Mouse (Mus musculus) heart, embryonic 14.5 days (tissue): ENCODE data around the gene Mast1. TPM values are rescaled to one million over a fixed set of nuclear protein-coding genes. Genes with fewer than 3 reads are reported as not detected.

ENCODE experiments used
- ATAC-seq: fragments of 200-750 bp; cut with Nextera tagmentation; 2 replicates; pipeline ENCODE4 v1.8.0; 2017; ENCODE audit warnings: low read depth, moderate TSS enrichment; ENCODE audit not compliant: insufficient number of reproducible peaks, insufficient read depth, low FRiP score
- H3K27ac ChIP-seq, 2 experiments: fragments of 200-500 bp in 1 of 2; fragments of 300-500 bp in 1 of 2; sonication (generic) in 1 of 2; replicated peaks in 1 of 2; 2 replicates each; pipeline ENCODE4 v1.5.1; 2012 to 2014; ENCODE audit warnings: low read depth in 2 of 2, low read length in 2 of 2, control low read depth in 1 of 2, mild to moderate bottlenecking in 1 of 2, mixed read lengths in 1 of 2; ENCODE audit not compliant: control insufficient read depth in 1 of 2, insufficient read depth in 1 of 2
- H3K27me3 ChIP-seq: fragments of 300-500 bp; sonication (generic); 2 replicates; pipeline ENCODE4 v1.6.1; 2014; ENCODE audit warnings: mild to moderate bottlenecking, low read length, control low read depth; ENCODE audit not compliant: control insufficient read depth, insufficient read depth
- H3K36me3 ChIP-seq: fragments of 300-500 bp; sonication (generic); 2 replicates; pipeline ENCODE4 v1.6.1; 2014; ENCODE audit warnings: mild to moderate bottlenecking, control low read depth, low read length, mixed read lengths; ENCODE audit not compliant: control insufficient read depth, insufficient read depth
- H3K4me1 ChIP-seq, 2 experiments: fragments of 200-500 bp in 1 of 2; fragments of 300-500 bp in 1 of 2; sonication (generic) in 1 of 2; 2 replicates each; pipeline ENCODE4 v1.6.1; 2012 to 2014; ENCODE audit warnings: low read length in 2 of 2, control low read depth in 1 of 2, mixed read lengths in 1 of 2; ENCODE audit not compliant: control insufficient read depth in 2 of 2, insufficient read depth in 2 of 2
- H3K4me2 ChIP-seq: fragments of 300-500 bp; sonication (generic); 2 replicates; pipeline ENCODE4 v1.6.1; 2014; ENCODE audit warnings: mild to moderate bottlenecking, low read length
- H3K4me3 ChIP-seq, 2 experiments: fragments of 200-500 bp in 1 of 2; fragments of 300-500 bp in 1 of 2; sonication (generic) in 1 of 2; 2 replicates each; pipeline ENCODE4 v1.5.1; 2012 to 2014; ENCODE audit warnings: low read length in 2 of 2, mild to moderate bottlenecking in 2 of 2, control low read depth in 1 of 2, low read depth in 1 of 2, moderate library complexity in 1 of 2; ENCODE audit not compliant: control insufficient read depth in 1 of 2, insufficient read depth in 1 of 2
- H3K9ac ChIP-seq: fragments of 300-500 bp; sonication (generic); 2 replicates; pipeline ENCODE4 v1.6.1; 2014; ENCODE audit warnings: mild to moderate bottlenecking, low read length
- H3K9me3 ChIP-seq: fragments of 300-500 bp; sonication (generic); 2 replicates; pipeline ENCODE4 v1.6.1; 2016; ENCODE audit warnings: low read length, control low read depth; ENCODE audit not compliant: control insufficient read depth
- WGBS: fragments of 180-500 bp; shearing (Covaris S2); extraction: QIAGEN DNeasy Blood & Tissue Kit; methylation state at CpG from one replicate; pipeline ENCODE4 v1.1.7; 2014; 5-methylcytosine and 5-hydroxymethylcytosine counted together
- polyA plus RNA-seq: library from polyadenylated mRNA; unstranded; fragments of >200 nt; fragmentation: Nextera tagmentation; extraction: Ambion mirVana; gene quantifications from 2 replicates; pipeline ENCODE4 v1.2.1, GENCODE M21; 2014

Gene Mast1
- polyA plus RNA-seq, 1 experiment from 2014 or later: 0.23 TPM

DNA sequence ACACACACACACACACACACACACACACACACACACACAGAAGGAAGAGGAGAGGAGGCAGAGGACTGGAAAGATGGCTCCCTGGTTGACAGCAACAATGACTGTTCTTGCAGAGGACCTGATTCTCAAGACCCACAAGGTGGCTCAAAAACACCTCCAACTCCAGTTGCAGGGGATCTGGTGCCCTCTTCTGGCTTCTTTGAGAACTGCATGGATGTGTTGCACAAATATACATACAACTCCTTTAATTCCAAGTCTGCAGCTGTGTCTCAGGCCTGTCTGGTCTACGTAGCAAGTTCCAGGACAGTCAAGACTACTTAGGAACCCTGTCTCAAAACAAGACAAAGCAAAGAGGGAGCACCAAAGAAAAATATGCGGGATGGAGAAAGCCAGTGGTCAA is 19.6 kb upstream of the Mast1 start:
- H3K9me3 ChIP-seq: no peaks in the 10 kb centered on the region
- H3K4me2 ChIP-seq: no peak overlapping the region
- H3K9ac ChIP-seq: no peak overlapping the region
- ATAC-seq: no peak
- H3K4me3 ChIP-seq: no peak overlapping the region
- H3K4me1 ChIP-seq: peaks cover 0 to 4% of the 10 kb centered on the region in 2 experiments; a peak in 1 of 4 replicates
- H3K27me3 ChIP-seq: peaks cover 9% of the 10 kb centered on the region
- WGBS: 62% methylated on average over 2 of the region's 2 CpGs
- H3K27ac ChIP-seq: no peak overlapping the region
- peaks cover 31% of the 10 kb centered on the region for H3K36me3 ChIP-seq

DNA sequence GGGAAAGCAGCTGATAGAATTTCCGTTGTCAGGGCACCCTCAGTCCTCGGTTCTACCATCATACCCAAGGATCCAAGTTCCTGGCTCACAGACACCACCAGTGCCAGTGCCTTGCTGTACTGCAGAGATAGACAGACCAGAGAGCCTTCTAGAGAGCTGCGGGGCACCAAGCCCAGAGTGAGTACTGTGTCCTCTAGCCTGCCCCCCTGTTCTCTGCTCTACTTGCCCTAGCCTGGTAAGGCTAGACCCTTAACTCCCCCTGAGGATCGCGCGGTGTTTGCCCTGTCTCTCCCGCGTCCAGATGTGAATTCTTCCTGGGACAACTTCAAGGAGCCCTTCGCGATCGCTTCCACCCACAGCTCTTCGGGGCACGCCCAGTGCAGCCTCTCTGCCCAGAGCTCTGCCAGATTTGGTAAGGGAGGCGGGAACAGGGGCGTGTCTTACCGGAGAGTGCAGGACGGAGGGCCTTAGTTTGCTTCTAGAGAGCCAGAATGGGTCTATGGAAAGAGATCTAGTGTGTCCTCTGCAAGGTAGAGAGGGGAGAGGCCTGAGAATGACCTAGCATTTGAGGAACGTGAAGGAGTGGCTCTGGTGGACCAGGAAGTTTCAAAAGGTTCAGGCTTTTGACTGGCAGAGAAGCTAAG is 15.6 kb upstream of the Mast1 start:
- peak overlapping the region; percentile 31 for H3K4me2 ChIP-seq
- no peak for ATAC-seq
- H3K4me1 ChIP-seq: peaks cover 0 to 3% of the 10 kb centered on the region in 2 experiments; a peak in 1 of 4 replicates
- no peak overlapping the region for H3K27ac ChIP-seq
- H3K27me3 ChIP-seq: peaks cover 38% of the 10 kb centered on the region
- no peak overlapping the region for H3K9ac ChIP-seq
- H3K9me3 ChIP-seq: no peaks in the 10 kb centered on the region
- WGBS: 6% methylated on average over 18 of the region's 18 CpGs
- H3K36me3 ChIP-seq: peaks cover 7% of the 10 kb centered on the region
- 0 out of 4 replicates have a peak overlapping the region, but pooled peaks of 1 of the 2 experiments have one; percentile 3 for H3K4me3 ChIP-seq

DNA sequence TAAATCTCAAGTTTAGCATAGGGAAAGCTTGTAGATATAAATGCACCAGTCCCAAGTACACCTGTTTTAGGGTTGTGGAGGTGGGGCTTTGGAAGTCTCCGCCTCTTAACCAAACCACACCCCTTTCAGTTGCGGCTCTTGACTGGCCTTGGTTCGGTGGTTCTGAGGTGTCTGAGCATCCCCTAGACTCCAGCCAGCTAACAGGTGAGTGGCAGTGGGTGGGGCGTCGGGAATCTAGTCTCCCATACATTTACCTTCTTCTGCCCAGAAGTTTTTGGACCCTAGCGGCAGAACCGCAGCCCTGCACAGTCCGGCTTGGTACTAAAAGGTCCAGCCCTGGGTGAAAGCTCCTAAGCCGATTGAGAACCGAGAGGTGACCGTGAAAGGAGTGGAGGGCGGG is 12.6 kb upstream of the Mast1 start:
- Histone ChIP-seq H3K36me3 (no peaks in the 10 kb centered on the region), H3K27ac (no peak overlapping the region), H3K4me1 (peaks cover 3 to 8% of the 10 kb centered on the region in 2 experiments; a peak in 2 of 4 replicates), H3K4me2 (no peak overlapping the region), H3K9ac (no peak overlapping the region), H3K9me3 (no peaks in the 10 kb centered on the region), H3K4me3 (no peak overlapping the region), H3K27me3 (peaks cover 66% of the 10 kb centered on the region)
- no peak for ATAC-seq
- WGBS: 24% methylated on average over 12 of the region's 12 CpGs

DNA sequence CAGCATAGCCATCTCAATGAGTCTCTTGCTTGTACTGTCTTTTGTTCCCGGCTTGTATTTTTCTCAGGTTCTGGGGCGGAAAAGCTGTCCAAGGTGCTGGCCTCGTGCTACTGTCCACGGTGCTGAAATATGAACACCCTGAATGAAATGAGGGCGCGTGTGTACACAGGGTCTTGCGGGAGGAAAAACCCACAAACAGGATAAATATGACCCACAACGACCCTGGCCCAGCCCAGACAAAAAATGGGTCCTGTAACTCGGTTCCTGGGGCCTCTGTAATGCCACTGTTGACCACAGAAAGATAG is 10.0 kb upstream of the Mast1 start:
- peaks cover 0 to 8% of the 10 kb centered on the region in 2 experiments; a peak in 1 of 4 replicates for H3K4me1 ChIP-seq
- H3K36me3 ChIP-seq: no peaks in the 10 kb centered on the region
- no peaks in the 10 kb centered on the region for H3K9me3 ChIP-seq
- peaks cover 82% of the 10 kb centered on the region for H3K27me3 ChIP-seq
- no peak for ATAC-seq
- H3K9ac ChIP-seq: no peak overlapping the region
- no peak overlapping the region for H3K27ac ChIP-seq
- H3K4me3 ChIP-seq: no peak overlapping the region
- WGBS: 14% methylated on average over 9 of the region's 9 CpGs
- H3K4me2 ChIP-seq: no peak overlapping the region

DNA sequence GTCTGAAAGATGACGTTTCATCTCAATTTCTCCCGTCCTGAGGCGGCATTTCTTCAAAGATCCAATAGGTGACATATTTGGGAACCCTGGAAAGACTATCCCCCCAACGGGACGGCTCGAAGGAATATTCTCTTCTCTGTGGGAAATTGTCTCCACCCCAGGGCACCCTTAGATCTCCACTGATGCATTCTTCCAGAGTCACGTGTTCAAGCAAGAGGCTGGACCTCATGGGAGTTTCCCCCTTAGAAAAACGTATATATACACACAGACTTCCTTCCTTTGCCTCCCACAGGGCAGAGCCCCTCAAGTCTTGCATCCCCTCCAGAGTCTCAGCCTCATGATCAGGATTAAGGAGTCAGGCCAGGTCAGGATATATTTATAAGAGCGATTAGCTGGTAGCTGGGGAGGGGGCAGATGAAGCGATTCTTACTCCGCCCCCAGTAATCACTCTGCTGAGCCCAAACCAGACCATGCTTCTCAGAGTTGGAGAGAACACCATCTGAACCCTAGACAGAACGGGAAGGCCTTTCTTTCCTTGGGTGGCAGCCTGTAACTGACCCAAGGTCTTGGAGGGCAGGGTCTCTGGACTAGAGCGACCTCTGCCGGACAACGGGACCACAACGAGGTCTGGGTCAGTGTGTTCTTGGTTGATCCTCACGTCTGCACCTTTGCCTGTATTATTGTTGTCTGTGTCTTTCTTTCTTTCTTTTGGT is 9.5 kb upstream of the Mast1 start, which contains the start of gene Rtbdn:
Rtbdn (plus strand) TSS at position 464 of the 713 bp plus-strand sequence.
- 12% methylated on average over 17 of the region's 17 CpGs for WGBS
- Histone ChIP-seq H3K4me3 (peak within 1 kb of the TSS; percentile 8 to 39; a peak in 3 of 4 replicates), H3K27ac (no peak within 1 kb of the TSS), H3K36me3 (no peaks in the 10 kb centered on the region), H3K9me3 (no peaks in the 10 kb centered on the region), H3K9ac (no peak within 1 kb of the TSS), H3K4me2 (peak within 1 kb of the TSS; percentile 64), H3K4me1 (peaks cover 0 to 8% of the 10 kb centered on the region in 2 experiments; a peak in 1 of 4 replicates), H3K27me3 (peaks cover 82% of the 10 kb centered on the region)
- no peak for ATAC-seq

DNA sequence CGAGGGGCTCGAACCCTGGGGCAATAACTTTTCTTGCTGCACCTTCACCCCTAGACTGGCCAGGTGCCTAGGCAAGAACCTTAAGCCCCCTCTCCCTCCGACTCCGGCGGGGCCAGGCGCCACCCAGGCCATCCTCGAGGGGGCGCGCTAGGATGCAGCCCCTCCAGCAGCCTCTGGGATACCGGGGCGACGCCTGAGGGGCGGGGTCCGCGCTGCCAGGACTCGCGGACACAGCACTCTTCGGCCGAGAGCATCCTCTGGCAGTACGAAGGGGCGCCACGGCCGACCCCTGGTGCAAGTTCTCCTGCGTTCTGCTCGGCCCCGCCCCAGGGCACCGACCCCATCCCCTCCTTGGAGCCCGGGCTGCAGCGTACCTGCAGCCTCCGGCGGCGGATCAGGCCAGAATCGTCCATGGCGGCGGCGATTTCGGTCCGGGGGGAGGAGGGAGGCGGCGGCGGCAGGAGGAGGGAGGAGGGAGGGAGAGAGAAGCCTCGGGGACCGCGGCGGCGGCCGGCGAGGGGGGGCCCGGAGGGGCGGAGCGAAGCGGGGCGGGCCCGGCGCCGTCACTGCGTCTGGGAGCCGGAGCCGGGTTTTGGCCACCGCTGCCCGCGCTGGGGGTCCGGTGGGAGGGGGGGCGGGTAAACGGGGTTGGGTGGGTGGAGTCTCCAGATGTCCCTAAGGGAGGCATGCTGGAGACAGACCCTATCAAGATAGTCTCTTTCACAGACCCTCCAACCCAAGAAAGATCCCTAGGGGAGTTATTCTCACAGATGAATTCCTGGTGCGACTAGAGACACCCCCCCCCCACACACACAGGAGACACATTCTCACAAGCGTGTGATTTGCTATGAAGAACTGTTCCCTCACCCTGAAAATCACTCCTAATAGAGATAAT is 8.7 kb upstream of the Mast1 start:
- Histone ChIP-seq H3K4me3 (peak overlapping the region; percentile 8 to 39; a peak in 3 of 4 replicates), H3K27me3 (peaks cover 80% of the 10 kb centered on the region), H3K9ac (no peak overlapping the region), H3K36me3 (no peaks in the 10 kb centered on the region), H3K9me3 (no peaks in the 10 kb centered on the region), H3K4me1 (peaks cover 0 to 8% of the 10 kb centered on the region in 2 experiments; a peak in 1 of 4 replicates), H3K4me2 (peak overlapping the region; percentile 64), H3K27ac (no peak overlapping the region)
- peak; percentile 46; the same call in 1 of the 2 replicates for ATAC-seq
- 2% methylated on average over 45 of the region's 67 CpGs for WGBS

DNA sequence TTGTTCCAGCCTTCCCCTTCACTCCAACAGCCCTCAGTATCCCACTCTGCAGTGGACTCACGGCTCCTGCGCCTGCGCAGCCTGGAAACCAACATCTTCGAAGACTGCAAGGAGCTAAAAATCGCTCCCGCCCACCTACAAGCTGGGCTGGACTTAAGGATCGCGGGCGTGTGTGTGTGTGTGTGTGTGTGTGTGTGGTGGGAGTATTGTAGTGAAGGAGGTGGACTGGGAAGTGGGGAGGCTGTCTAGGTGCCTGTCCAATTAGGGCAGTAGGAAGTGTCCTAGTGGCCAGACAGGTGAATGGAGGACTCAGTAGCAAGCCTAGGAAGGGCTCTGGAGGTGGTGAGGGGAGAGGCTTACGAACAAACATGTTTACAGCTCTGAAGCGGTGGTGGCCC is 8.1 kb upstream of the Mast1 start:
- 9% methylated on average over 11 of the region's 11 CpGs for WGBS
- peaks cover 76% of the 10 kb centered on the region for H3K27me3 ChIP-seq
- no peaks in the 10 kb centered on the region for H3K9me3 ChIP-seq
- H3K36me3 ChIP-seq: no peaks in the 10 kb centered on the region
- H3K9ac ChIP-seq: no peak overlapping the region
- H3K27ac ChIP-seq: no peak overlapping the region
- H3K4me3 ChIP-seq: peak overlapping the region in 1 of 2 experiments; percentile 39; a peak in 1 of 4 replicates
- H3K4me2 ChIP-seq: peak overlapping the region; percentile 64
- 0 out of 2 replicates have a peak, but pooled peaks have one; percentile 18 for ATAC-seq
- H3K4me1 ChIP-seq: peaks cover 0 to 8% of the 10 kb centered on the region in 2 experiments; a peak in 1 of 4 replicates
